Mouse (Mus musculus): ENCODE measurements at regions not wholly inside any gene's neighbourhood (a gene's known extent, or its start where the extent isn't known, plus 50 kb on each side); places are given as distances from the start of the nearest gene placed in this dataset.

GRCm38 (mm10) chr17:10078536-10079319, 240.9 kb downstream of the Qk start:
- no peak for TF ChIP-seq CTCF (IDR thresholded peaks at IDR 0.05; ENCODE audit: borderline replicate concordance, extremely low read depth, insufficient read depth, insufficient read length)
- no peak for TF ChIP-seq POLR2A (IDR thresholded peaks at IDR 0.05; ENCODE audit: borderline replicate concordance, extremely low read depth, insufficient read depth, insufficient read length, poor library complexity, severe bottlenecking)
- peak; percentile 61 for DNase-seq (ENCODE audit: low read depth)

- TF ChIP-seq CTCF (IDR thresholded peaks at IDR 0.05; ENCODE audit: borderline replicate concordance, extremely low read depth, insufficient read depth, insufficient read length): no peak
- TF ChIP-seq POLR2A (IDR thresholded peaks at IDR 0.05; ENCODE audit: borderline replicate concordance, extremely low read depth, insufficient read depth, insufficient read length, poor library complexity, severe bottlenecking): no peak
- no peak for DNase-seq (ENCODE audit: low read depth)
Observed at GRCm38 (mm10) chr17:10073301-10073700, 246.4 kb downstream of the Qk start.

- DNase-seq (ENCODE audit: low read depth): no peak
- TF ChIP-seq POLR2A (IDR thresholded peaks at IDR 0.05; ENCODE audit: borderline replicate concordance, extremely low read depth, insufficient read depth, insufficient read length, poor library complexity, severe bottlenecking) (no peak), CTCF (IDR thresholded peaks at IDR 0.05; ENCODE audit: borderline replicate concordance, extremely low read depth, insufficient read depth, insufficient read length) (no peak)
Observed at GRCm38 (mm10) chr17:10069251-10069650, 250.4 kb downstream of the Qk start.

- TF ChIP-seq CTCF (IDR thresholded peaks at IDR 0.05; ENCODE audit: borderline replicate concordance, extremely low read depth, insufficient read depth, insufficient read length) (no peak), POLR2A (IDR thresholded peaks at IDR 0.05; ENCODE audit: borderline replicate concordance, extremely low read depth, insufficient read depth, insufficient read length, poor library complexity, severe bottlenecking) (no peak)
- no peak for DNase-seq (ENCODE audit: low read depth)
Observed at GRCm38 (mm10) chr17:10065131-10065530, 254.5 kb downstream of the Qk start.

- TF ChIP-seq CTCF (IDR thresholded peaks at IDR 0.05; ENCODE audit: borderline replicate concordance, extremely low read depth, insufficient read depth, insufficient read length) (no peak), POLR2A (IDR thresholded peaks at IDR 0.05; ENCODE audit: borderline replicate concordance, extremely low read depth, insufficient read depth, insufficient read length, poor library complexity, severe bottlenecking) (no peak)
- no peak for DNase-seq (ENCODE audit: low read depth)
Observed at GRCm38 (mm10) chr17:10062546-10063100, 257.0 kb downstream of the Qk start.

GRCm38 (mm10) chr17:10057736-10058135, 261.9 kb downstream of the Qk start:
- no peak for DNase-seq (ENCODE audit: low read depth)
- TF ChIP-seq POLR2A (IDR thresholded peaks at IDR 0.05; ENCODE audit: borderline replicate concordance, extremely low read depth, insufficient read depth, insufficient read length, poor library complexity, severe bottlenecking): no peak
- TF ChIP-seq CTCF (IDR thresholded peaks at IDR 0.05; ENCODE audit: borderline replicate concordance, extremely low read depth, insufficient read depth, insufficient read length): no peak

GRCm38 (mm10) chr17:10056096-10056495, 263.6 kb downstream of the Qk start:
- DNase-seq (ENCODE audit: low read depth): no peak
- no peak for TF ChIP-seq POLR2A (IDR thresholded peaks at IDR 0.05; ENCODE audit: borderline replicate concordance, extremely low read depth, insufficient read depth, insufficient read length, poor library complexity, severe bottlenecking)
- TF ChIP-seq CTCF (IDR thresholded peaks at IDR 0.05; ENCODE audit: borderline replicate concordance, extremely low read depth, insufficient read depth, insufficient read length): no peak

- TF ChIP-seq CTCF (IDR thresholded peaks at IDR 0.05; ENCODE audit: borderline replicate concordance, extremely low read depth, insufficient read depth, insufficient read length): no peak
- no peak for TF ChIP-seq POLR2A (IDR thresholded peaks at IDR 0.05; ENCODE audit: borderline replicate concordance, extremely low read depth, insufficient read depth, insufficient read length, poor library complexity, severe bottlenecking)
- no peak for DNase-seq (ENCODE audit: low read depth)
Observed at GRCm38 (mm10) chr17:10054375-10054774, 265.3 kb downstream of the Qk start.

GRCm38 (mm10) chr17:10044336-10044735, 275.3 kb downstream of the Qk start:
- TF ChIP-seq POLR2A (IDR thresholded peaks at IDR 0.05; ENCODE audit: borderline replicate concordance, extremely low read depth, insufficient read depth, insufficient read length, poor library complexity, severe bottlenecking) (no peak), CTCF (IDR thresholded peaks at IDR 0.05; ENCODE audit: borderline replicate concordance, extremely low read depth, insufficient read depth, insufficient read length) (no peak)
- DNase-seq (ENCODE audit: low read depth): no peak

GRCm38 (mm10) chr17:10042042-10042652, 277.5 kb downstream of the Qk start:
- TF ChIP-seq POLR2A (IDR thresholded peaks at IDR 0.05; ENCODE audit: borderline replicate concordance, extremely low read depth, insufficient read depth, insufficient read length, poor library complexity, severe bottlenecking) (no peak), CTCF (IDR thresholded peaks at IDR 0.05; ENCODE audit: borderline replicate concordance, extremely low read depth, insufficient read depth, insufficient read length) (no peak)
- no peak for DNase-seq (ENCODE audit: low read depth)

GRCm38 (mm10) chr17:10040951-10041359, 278.7 kb downstream of the Qk start:
- no peak for DNase-seq (ENCODE audit: low read depth)
- no peak for TF ChIP-seq CTCF (IDR thresholded peaks at IDR 0.05; ENCODE audit: borderline replicate concordance, extremely low read depth, insufficient read depth, insufficient read length)
- no peak for TF ChIP-seq POLR2A (IDR thresholded peaks at IDR 0.05; ENCODE audit: borderline replicate concordance, extremely low read depth, insufficient read depth, insufficient read length, poor library complexity, severe bottlenecking)
